Mouse (Mus musculus): ENCODE results near the gene Ankrd12. TPM values are rescaled to one million over a fixed set of nuclear protein-coding genes. Genes with fewer than 3 reads are reported as not detected.
"Not testable (repeated sequence)": the region's sequence is repeated elsewhere in the genome, so short reads cannot be mapped to it uniquely, and the experiment has no call there.

The Ankrd12 gene
- polyA plus RNA-seq, 1 experiment: 2.0 TPM

GRCm38 (mm10) chr17:66061241-66061938 is 15.5 kb downstream of the Ankrd12 start:
- TF ChIP-seq CTCF (IDR thresholded peaks at IDR 0.05; ENCODE audit: extremely low read depth, insufficient read length, insufficient replicate concordance, low read depth, low read length) (no peak), POLR2A (IDR thresholded peaks at IDR 0.05; ENCODE audit: low read depth, low read length) (no peak)
- Histone ChIP-seq H3K4me3 (ENCODE audit: low read depth, low read length) (no peak overlapping the region), H3K27ac (ENCODE audit: insufficient read depth, low read depth, low read length) (no peak overlapping the region), H3K27me3 (ENCODE audit: control insufficient read depth, insufficient read depth, low read length) (no peaks in the 10 kb centered on the region), H3K36me3 (ENCODE audit: control insufficient read depth, insufficient read depth, low read length) (0 out of 2 replicates have a peak, but pooled peaks cover 3% of the 10 kb centered on the region), H3K4me1 (ENCODE audit: control insufficient read depth, insufficient read depth, insufficient read length, low read length) (no peaks in the 10 kb centered on the region)
- 72% methylated on average over 8 of the region's 8 CpGs for WGBS

DNA sequence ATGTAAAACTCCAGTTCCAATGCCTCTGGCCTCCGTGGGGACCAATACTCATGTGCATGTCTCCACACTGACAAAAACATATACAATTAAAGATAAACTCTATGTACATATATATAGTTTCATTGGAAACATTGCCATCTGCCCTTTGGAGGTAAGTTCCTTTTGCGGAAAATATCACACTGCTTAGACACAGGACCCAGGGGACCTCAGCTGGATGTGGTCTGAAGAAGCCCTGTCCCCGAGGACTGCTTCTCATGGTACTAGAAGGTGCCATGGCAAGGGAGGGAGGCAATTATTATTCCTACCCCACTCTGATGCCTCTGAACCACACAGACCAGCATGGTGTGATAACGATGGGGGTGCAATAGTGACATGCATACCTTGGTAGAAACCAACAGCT is 18.7 kb downstream of the Ankrd12 start:
- Histone ChIP-seq H3K36me3 (ENCODE audit: control insufficient read depth, insufficient read depth, low read length) (0 out of 2 replicates have a peak, but pooled peaks cover 3% of the 10 kb centered on the region), H3K27ac (ENCODE audit: insufficient read depth, low read depth, low read length) (no peak overlapping the region), H3K27me3 (ENCODE audit: control insufficient read depth, insufficient read depth, low read length) (no peaks in the 10 kb centered on the region), H3K4me3 (ENCODE audit: low read depth, low read length) (no peak overlapping the region), H3K4me1 (ENCODE audit: control insufficient read depth, insufficient read depth, insufficient read length, low read length) (no peaks in the 10 kb centered on the region)
- no peak for TF ChIP-seq CTCF (IDR thresholded peaks at IDR 0.05; ENCODE audit: extremely low read depth, insufficient read length, insufficient replicate concordance, low read depth, low read length)
- no peak for TF ChIP-seq POLR2A (IDR thresholded peaks at IDR 0.05; ENCODE audit: low read depth, low read length)
- WGBS: 88% methylated on average over 4 of the region's 4 CpGs

DNA sequence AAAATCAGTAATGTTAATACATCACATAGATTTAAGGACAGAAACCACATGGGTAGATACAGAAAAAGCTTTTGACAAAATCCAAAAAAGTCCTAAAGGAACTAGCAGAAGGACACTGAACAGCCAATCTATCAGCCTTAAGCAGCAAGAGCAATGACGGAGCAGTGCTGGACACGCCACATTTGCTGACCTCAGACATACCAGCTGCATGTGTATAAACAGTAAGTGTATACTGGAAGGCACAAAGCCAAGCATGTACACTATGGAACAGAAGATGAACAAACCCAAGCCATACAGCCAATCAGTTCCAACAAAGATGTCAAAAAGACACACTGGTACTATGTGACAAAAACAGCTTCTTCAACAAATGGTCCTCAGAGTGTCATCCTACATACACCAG is 19.7 kb downstream of the Ankrd12 start:
- H3K36me3 ChIP-seq (ENCODE audit: control insufficient read depth, insufficient read depth, low read length): 0 out of 2 replicates have a peak, but pooled peaks cover 3% of the 10 kb centered on the region
- H3K27me3 ChIP-seq (ENCODE audit: control insufficient read depth, insufficient read depth, low read length): no peaks in the 10 kb centered on the region
- H3K4me1 ChIP-seq (ENCODE audit: control insufficient read depth, insufficient read depth, insufficient read length, low read length): no peaks in the 10 kb centered on the region
- TF ChIP-seq CTCF (IDR thresholded peaks at IDR 0.05; ENCODE audit: extremely low read depth, insufficient read length, insufficient replicate concordance, low read depth, low read length): no peak
- no peak for TF ChIP-seq POLR2A (IDR thresholded peaks at IDR 0.05; ENCODE audit: low read depth, low read length)
- no peak overlapping the region for H3K27ac ChIP-seq (ENCODE audit: insufficient read depth, low read depth, low read length)
- no peak overlapping the region for H3K4me3 ChIP-seq (ENCODE audit: low read depth, low read length)
- 82% methylated on average over 2 of the region's 2 CpGs for WGBS

DNA sequence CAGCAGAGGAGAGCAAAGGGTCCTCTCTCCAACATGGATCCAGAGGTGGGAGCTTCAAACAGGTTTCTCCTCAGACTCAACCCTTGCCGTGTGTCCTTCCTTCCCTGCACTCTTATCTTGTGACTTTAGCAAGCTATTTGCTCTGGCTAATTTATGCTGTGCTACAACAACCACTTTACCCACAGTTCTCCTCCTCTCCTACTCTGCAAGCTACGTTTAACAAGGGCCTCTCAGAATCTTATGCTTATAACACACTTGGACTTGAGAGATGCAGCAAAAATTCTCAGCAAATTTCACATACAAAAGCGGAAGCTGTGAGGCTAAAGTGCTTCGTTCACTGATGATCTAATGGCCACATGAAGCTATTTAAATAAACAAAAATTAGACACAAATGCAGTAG is 23.5 kb downstream of the Ankrd12 start:
- WGBS: 63% methylated on average over 4 of the region's 4 CpGs
- H3K36me3 ChIP-seq (ENCODE audit: control insufficient read depth, insufficient read depth, low read length): peaks cover 3% of the 10 kb centered on the region
- H3K27ac ChIP-seq (ENCODE audit: insufficient read depth, low read depth, low read length): no peak overlapping the region
- H3K27me3 ChIP-seq (ENCODE audit: control insufficient read depth, insufficient read depth, low read length): no peaks in the 10 kb centered on the region
- H3K4me3 ChIP-seq (ENCODE audit: low read depth, low read length): no peak overlapping the region
- TF ChIP-seq CTCF (IDR thresholded peaks at IDR 0.05; ENCODE audit: extremely low read depth, insufficient read length, insufficient replicate concordance, low read depth, low read length): no peak
- no peak for TF ChIP-seq POLR2A (IDR thresholded peaks at IDR 0.05; ENCODE audit: low read depth, low read length)
- H3K4me1 ChIP-seq (ENCODE audit: control insufficient read depth, insufficient read depth, insufficient read length, low read length): no peaks in the 10 kb centered on the region

DNA sequence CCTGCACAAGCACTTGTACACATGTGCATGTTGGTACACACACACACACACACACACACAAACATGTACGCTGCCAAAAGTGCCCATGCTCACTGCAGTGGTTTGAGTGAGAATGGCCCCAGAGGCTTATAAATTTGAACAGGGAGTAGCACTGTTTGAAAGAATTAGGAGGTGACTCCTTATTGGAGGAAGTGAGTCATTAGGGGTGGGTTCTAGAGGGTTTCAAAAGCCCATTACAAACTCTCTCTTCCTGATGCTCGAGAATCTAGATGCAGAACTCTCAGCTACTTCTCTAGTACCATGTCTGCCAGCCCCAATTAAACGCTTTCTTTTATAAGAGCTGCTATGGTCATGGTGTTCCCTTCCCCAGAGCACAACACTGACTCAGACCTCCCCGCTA is 28.1 kb downstream of the Ankrd12 start:
- 80% methylated on average over 4 of the region's 4 CpGs for WGBS
- Histone ChIP-seq H3K36me3 (ENCODE audit: control insufficient read depth, insufficient read depth, low read length) (peaks cover 12% of the 10 kb centered on the region), H3K4me1 (ENCODE audit: control insufficient read depth, insufficient read depth, insufficient read length, low read length) (no peaks in the 10 kb centered on the region), H3K4me3 (ENCODE audit: low read depth, low read length) (no peak overlapping the region), H3K27me3 (ENCODE audit: control insufficient read depth, insufficient read depth, low read length) (no peaks in the 10 kb centered on the region), H3K27ac (ENCODE audit: insufficient read depth, low read depth, low read length) (no peak overlapping the region)
- no peak for TF ChIP-seq CTCF (IDR thresholded peaks at IDR 0.05; ENCODE audit: extremely low read depth, insufficient read length, insufficient replicate concordance, low read depth, low read length)
- no peak for TF ChIP-seq POLR2A (IDR thresholded peaks at IDR 0.05; ENCODE audit: low read depth, low read length)

GRCm38 (mm10) chr17:66048199-66048598 is 28.7 kb downstream of the Ankrd12 start:
- no peak for TF ChIP-seq POLR2A (IDR thresholded peaks at IDR 0.05; ENCODE audit: low read depth, low read length)
- Histone ChIP-seq H3K4me1 (ENCODE audit: control insufficient read depth, insufficient read depth, insufficient read length, low read length) (no peaks in the 10 kb centered on the region), H3K27me3 (ENCODE audit: control insufficient read depth, insufficient read depth, low read length) (no peaks in the 10 kb centered on the region), H3K4me3 (ENCODE audit: low read depth, low read length) (no peak overlapping the region), H3K36me3 (ENCODE audit: control insufficient read depth, insufficient read depth, low read length) (peaks cover 12% of the 10 kb centered on the region), H3K27ac (ENCODE audit: insufficient read depth, low read depth, low read length) (no peak overlapping the region)
- WGBS: 82% methylated on average over 5 of the region's 5 CpGs

DNA sequence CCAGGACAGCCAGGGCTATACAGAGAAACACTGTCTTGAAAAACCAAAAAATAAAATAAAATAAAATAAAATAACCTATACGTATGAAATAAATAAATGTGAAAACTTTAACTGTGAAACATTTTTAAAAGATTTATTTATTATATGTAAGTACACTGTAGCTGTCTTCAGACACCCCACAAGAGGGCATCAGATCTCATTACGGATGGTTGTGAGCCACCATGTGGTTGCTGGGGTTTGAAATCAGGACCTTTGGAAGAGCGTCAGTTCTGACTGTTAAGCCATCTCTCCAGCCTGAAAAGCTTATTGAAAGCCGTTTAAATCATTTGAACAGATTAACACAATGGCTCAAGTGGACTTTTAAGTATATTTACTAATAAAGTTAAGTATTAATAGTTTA is 33.2 kb downstream of the Ankrd12 start:
- not testable (repeated sequence) for H3K27ac ChIP-seq (ENCODE audit: insufficient read depth, low read depth, low read length); H3K27me3 ChIP-seq (ENCODE audit: control insufficient read depth, insufficient read depth, low read length); H3K4me3 ChIP-seq (ENCODE audit: low read depth, low read length); H3K4me1 ChIP-seq (ENCODE audit: control insufficient read depth, insufficient read depth, insufficient read length, low read length)
- WGBS: 78% methylated on average over 4 of the region's 4 CpGs
- H3K36me3 ChIP-seq (ENCODE audit: control insufficient read depth, insufficient read depth, low read length): peaks cover 17% of the 10 kb centered on the region
- TF ChIP-seq CTCF (IDR thresholded peaks at IDR 0.05; ENCODE audit: extremely low read depth, insufficient read length, insufficient replicate concordance, low read depth, low read length): 0 out of 2 replicates have a peak, but pooled peaks have one; percentile 3

Data from small intestine, adult 2 months (tissue).